Mouse (Mus musculus) fibroblast of lung, adult 2 months (primary cell): ENCODE results near the gene Pphln1.

ENCODE experiments used
- DNase-seq: peaks from one replicate; pipeline ENCODE4 v3.0.0-alpha.2; 2011; ENCODE audit warnings: low read depth

The Pphln1 gene

GRCm38 (mm10) chr15:93435998-93436397 is 37.8 kb downstream of the Pphln1 start:
- no peak for DNase-seq

- peak; percentile 13 for DNase-seq
These were observed 40.5 kb downstream of the Pphln1 start for GRCm38 (mm10) chr15:93438663-93439062.

- no peak for DNase-seq
These were observed 44.1 kb downstream of the Pphln1 start for GRCm38 (mm10) chr15:93442271-93442670.

GRCm38 (mm10) chr15:93443676-93444075 is 45.5 kb downstream of the Pphln1 start:
- DNase-seq: no peak

GRCm38 (mm10) chr15:93448862-93449261 is 50.7 kb downstream of the Pphln1 start:
- no peak for DNase-seq

GRCm38 (mm10) chr15:93453296-93453695 is 55.1 kb downstream of the Pphln1 start:
- DNase-seq: no peak

- DNase-seq: no peak
These were observed 57.9 kb downstream of the Pphln1 start for GRCm38 (mm10) chr15:93456005-93456404.

GRCm38 (mm10) chr15:93459422-93459821 is 61.3 kb downstream of the Pphln1 start:
- DNase-seq: no peak

- no peak for DNase-seq
These were observed 62.9 kb downstream of the Pphln1 start for GRCm38 (mm10) chr15:93461066-93461465.

- no peak for DNase-seq
These were observed 73.5 kb downstream of the Pphln1 start for GRCm38 (mm10) chr15:93471651-93472050.

- DNase-seq: no peak
These were observed 73.9 kb downstream of the Pphln1 start for GRCm38 (mm10) chr15:93472089-93472488.

- no peak for DNase-seq
These were observed 76.1 kb downstream of the Pphln1 start for GRCm38 (mm10) chr15:93474277-93474676.

GRCm38 (mm10) chr15:93475688-93476087 is 77.5 kb downstream of the Pphln1 start:
- no peak for DNase-seq

GRCm38 (mm10) chr15:93477729-93478128 is 79.6 kb downstream of the Pphln1 start:
- no peak for DNase-seq

- DNase-seq: no peak
These were observed 80.5 kb downstream of the Pphln1 start for GRCm38 (mm10) chr15:93478676-93479075.

- peak; percentile 11 for DNase-seq
These were observed 81.3 kb downstream of the Pphln1 start for GRCm38 (mm10) chr15:93479445-93479844.

GRCm38 (mm10) chr15:93481112-93481511 is 83.0 kb downstream of the Pphln1 start:
- no peak for DNase-seq

- no peak for DNase-seq
These were observed 86.1 kb downstream of the Pphln1 start for GRCm38 (mm10) chr15:93484261-93484710.

GRCm38 (mm10) chr15:93485252-93485651 is 87.1 kb downstream of the Pphln1 start:
- no peak for DNase-seq

GRCm38 (mm10) chr15:93486066-93486465 is 87.9 kb downstream of the Pphln1 start:
- DNase-seq: no peak

GRCm38 (mm10) chr15:93489597-93489996 is 91.4 kb downstream of the Pphln1 start:
- DNase-seq: no peak

GRCm38 (mm10) chr15:93494700-93495099 is 96.5 kb downstream of the Pphln1 start:
- DNase-seq: no peak

GRCm38 (mm10) chr15:93499866-93500265 is 101.7 kb downstream of the Pphln1 start:
- DNase-seq: no peak

- DNase-seq: no peak
These were observed 104.6 kb downstream of the Pphln1 start for GRCm38 (mm10) chr15:93502703-93503102.
